Mouse (Mus musculus): Measurements from ENCODE around the gene Rasl10b. TPM values are rescaled to one million over a fixed set of nuclear protein-coding genes. Genes with fewer than 3 reads are reported as not detected.

The Rasl10b gene
- polyA plus RNA-seq, 1 experiment from 2014 or later, result 17.7 TPM

GRCm38 (mm10) chr11:83451281-83451680 lies 42.3 kb downstream of the Rasl10b start:
- Histone ChIP-seq H3K9me3 (replicated peaks) (no peaks in the 10 kb centered on the region), H3K9ac (no peak overlapping the region), H3K36me3 (no peaks in the 10 kb centered on the region), H3K27ac (no peak overlapping the region), H3K4me1 (peaks cover 20% of the 10 kb centered on the region), H3K27me3 (peaks cover 4% of the 10 kb centered on the region; the same call in 1 of the 2 replicates), H3K4me3 (no peak overlapping the region), H3K4me2 (replicated peaks) (no peak overlapping the region)
- WGBS, result 91% methylated on average over 10 of the region's 10 CpGs
- ATAC-seq (ENCODE audit: low FRiP score), result no peak

GRCm38 (mm10) chr11:83454548-83454947 lies 45.6 kb downstream of the Rasl10b start:
- WGBS, result 27% methylated on average over 4 of the region's 4 CpGs
- Histone ChIP-seq H3K9ac (no peak overlapping the region), H3K4me2 (replicated peaks) (no peak overlapping the region), H3K27me3 (no peaks in the 10 kb centered on the region), H3K4me3 (no peak overlapping the region), H3K9me3 (replicated peaks) (no peaks in the 10 kb centered on the region), H3K36me3 (no peaks in the 10 kb centered on the region), H3K4me1 (peaks cover 10% of the 10 kb centered on the region; the same call in 1 of the 2 replicates), H3K27ac (no peak overlapping the region)
- no peak for ATAC-seq (ENCODE audit: low FRiP score)

GRCm38 (mm10) chr11:83455608-83456007 lies 46.7 kb downstream of the Rasl10b start:
- H3K27ac ChIP-seq, result no peak overlapping the region
- ATAC-seq (ENCODE audit: low FRiP score), result no peak
- peaks cover 9% of the 10 kb centered on the region; the same call in 1 of the 2 replicates for H3K27me3 ChIP-seq
- peaks cover 10% of the 10 kb centered on the region; the same call in 1 of the 2 replicates for H3K4me1 ChIP-seq
- H3K4me3 ChIP-seq, result no peak overlapping the region
- H3K36me3 ChIP-seq, result no peaks in the 10 kb centered on the region
- H3K9me3 ChIP-seq (replicated peaks), result no peaks in the 10 kb centered on the region
- WGBS, result 84% methylated on average over 3 of the region's 3 CpGs
- no peak overlapping the region for H3K4me2 ChIP-seq (replicated peaks)
- H3K9ac ChIP-seq, result no peak overlapping the region

- peaks cover 12% of the 10 kb centered on the region for H3K4me1 ChIP-seq
- H3K27ac ChIP-seq, result no peak overlapping the region
- H3K36me3 ChIP-seq, result no peaks in the 10 kb centered on the region
- 30% methylated on average over 6 of the region's 7 CpGs for WGBS
- H3K9me3 ChIP-seq (replicated peaks), result no peaks in the 10 kb centered on the region
- no peak for ATAC-seq (ENCODE audit: low FRiP score)
- H3K27me3 ChIP-seq, result peaks cover 24% of the 10 kb centered on the region
- H3K4me2 ChIP-seq (replicated peaks), result no peak overlapping the region
- H3K4me3 ChIP-seq, result no peak overlapping the region
- H3K9ac ChIP-seq, result no peak overlapping the region
These were observed 48.3 kb downstream of the Rasl10b start for GRCm38 (mm10) chr11:83457257-83457656.

- H3K4me1 ChIP-seq, result peaks cover 19% of the 10 kb centered on the region
- H3K4me2 ChIP-seq (replicated peaks), result no peak overlapping the region
- no peak overlapping the region for H3K27ac ChIP-seq
- peaks cover 31% of the 10 kb centered on the region for H3K27me3 ChIP-seq
- no peaks in the 10 kb centered on the region for H3K36me3 ChIP-seq
- H3K4me3 ChIP-seq, result no peak overlapping the region
- WGBS, result 64% methylated on average over 9 of the region's 9 CpGs
- ATAC-seq (ENCODE audit: low FRiP score), result no peak
- H3K9ac ChIP-seq, result no peak overlapping the region
- no peaks in the 10 kb centered on the region for H3K9me3 ChIP-seq (replicated peaks)
These were observed 49.1 kb downstream of the Rasl10b start for GRCm38 (mm10) chr11:83457912-83458601.

- Histone ChIP-seq H3K36me3 (no peaks in the 10 kb centered on the region), H3K9me3 (replicated peaks) (no peaks in the 10 kb centered on the region), H3K4me2 (replicated peaks) (peak overlapping the region; percentile 87; the same call in 1 of the 2 replicates), H3K27me3 (peaks cover 58% of the 10 kb centered on the region), H3K27ac (no peak overlapping the region), H3K9ac (no peak overlapping the region), H3K4me1 (peaks cover 22% of the 10 kb centered on the region), H3K4me3 (no peak overlapping the region)
- 73% methylated on average over 10 of the region's 10 CpGs for WGBS
- no peak for ATAC-seq (ENCODE audit: low FRiP score)
These were observed 52.6 kb downstream of the Rasl10b start for GRCm38 (mm10) chr11:83461462-83462027.

- no peak within 1 kb of the TSS for H3K27ac ChIP-seq
- WGBS, result under 1% methylated on average over 42 of the region's 42 CpGs
- H3K36me3 ChIP-seq, result no peaks in the 10 kb centered on the region
- H3K4me3 ChIP-seq, result peak within 1 kb of the TSS; percentile 55
- H3K9ac ChIP-seq, result peak within 1 kb of the TSS; percentile 74
- peaks cover 20% of the 10 kb centered on the region for H3K4me1 ChIP-seq
- peaks cover 58% of the 10 kb centered on the region for H3K27me3 ChIP-seq
- no peaks in the 10 kb centered on the region for H3K9me3 ChIP-seq (replicated peaks)
- ATAC-seq (ENCODE audit: low FRiP score), result no peak
- peak within 1 kb of the TSS; percentile 87 for H3K4me2 ChIP-seq (replicated peaks)
These were observed 53.8 kb downstream of the Rasl10b start, which contains the start of gene Mmp28 for GRCm38 (mm10) chr11:83462711-83463244. Gene Mmp28, minus strand, starts transcription at chr11:83463071.

GRCm38 (mm10) chr11:83465976-83466375 lies 57.0 kb downstream of the Rasl10b start:
- no peak for ATAC-seq (ENCODE audit: low FRiP score)
- Histone ChIP-seq H3K9ac (no peak overlapping the region), H3K4me1 (peaks cover 16% of the 10 kb centered on the region), H3K27me3 (peaks cover 50% of the 10 kb centered on the region), H3K9me3 (replicated peaks) (no peaks in the 10 kb centered on the region), H3K27ac (no peak overlapping the region), H3K4me3 (no peak overlapping the region), H3K4me2 (replicated peaks) (no peak overlapping the region), H3K36me3 (no peaks in the 10 kb centered on the region)
- WGBS, result 35% methylated on average over 2 of the region's 2 CpGs

GRCm38 (mm10) chr11:83467120-83467652 lies 58.2 kb downstream of the Rasl10b start:
- Histone ChIP-seq H3K4me2 (replicated peaks) (no peak overlapping the region), H3K27me3 (peaks cover 42% of the 10 kb centered on the region), H3K4me3 (no peak overlapping the region), H3K36me3 (no peaks in the 10 kb centered on the region), H3K9me3 (replicated peaks) (no peaks in the 10 kb centered on the region), H3K27ac (no peak overlapping the region), H3K4me1 (peaks cover 17% of the 10 kb centered on the region), H3K9ac (no peak overlapping the region)
- no peak for ATAC-seq (ENCODE audit: low FRiP score)
- WGBS, result 64% methylated on average over 11 of the region's 11 CpGs

GRCm38 (mm10) chr11:83468765-83469164 lies 59.8 kb downstream of the Rasl10b start:
- H3K9me3 ChIP-seq (replicated peaks), result no peaks in the 10 kb centered on the region
- no peak overlapping the region for H3K27ac ChIP-seq
- peaks cover 27% of the 10 kb centered on the region for H3K27me3 ChIP-seq
- no peak for ATAC-seq (ENCODE audit: low FRiP score)
- peaks cover 7% of the 10 kb centered on the region for H3K4me1 ChIP-seq
- H3K9ac ChIP-seq, result no peak overlapping the region
- no peak overlapping the region for H3K4me3 ChIP-seq
- no peaks in the 10 kb centered on the region for H3K36me3 ChIP-seq
- WGBS, result 92% methylated on average over 3 of the region's 3 CpGs
- no peak overlapping the region for H3K4me2 ChIP-seq (replicated peaks)
